Mouse (Mus musculus) liver, embryonic 15.5 days (tissue): ENCODE results near the gene Esp15. TPM values are rescaled to one million over a fixed set of nuclear protein-coding genes. Genes with fewer than 3 reads are reported as not detected.
"Not testable (repeated sequence)": the region's sequence is repeated elsewhere in the genome, so short reads cannot be mapped to it uniquely, and the experiment has no call there.

Source experiments
- ATAC-seq: fragments of 200-750 bp; cut with Nextera tagmentation; 2 replicates; pipeline ENCODE4 v1.8.0; 2017; ENCODE audit warnings: moderate number of reproducible peaks, mild to moderate bottlenecking, moderate library complexity; ENCODE audit not compliant: insufficient read depth
- H3K27ac ChIP-seq: fragments of 300-500 bp; sonication (generic); replicated peaks from 2 replicates; pipeline ENCODE4 v1.5.1; 2015; ENCODE audit warnings: mild to moderate bottlenecking, inconsistent platforms
- H3K27me3 ChIP-seq: fragments of 300-500 bp; sonication (generic); 2 replicates; pipeline ENCODE4 v1.6.1; 2015; ENCODE audit warnings: mild to moderate bottlenecking, inconsistent platforms
- H3K36me3 ChIP-seq: fragments of 300-500 bp; sonication (generic); replicated peaks from 2 replicates; pipeline ENCODE4 v1.6.1; 2015; ENCODE audit warnings: moderate library complexity, mild to moderate bottlenecking, inconsistent platforms
- H3K4me1 ChIP-seq: fragments of 300-500 bp; sonication (generic); replicated peaks from 2 replicates; pipeline ENCODE4 v1.6.1; 2015; ENCODE audit warnings: inconsistent platforms
- H3K4me2 ChIP-seq: fragments of 300-500 bp; sonication (generic); 2 replicates; pipeline ENCODE4 v1.6.1; 2015; ENCODE audit warnings: moderate library complexity, mild to moderate bottlenecking, inconsistent platforms
- H3K4me3 ChIP-seq: fragments of 300-500 bp; sonication (generic); replicated peaks from 2 replicates; pipeline ENCODE4 v1.5.1; 2015; ENCODE audit warnings: mild to moderate bottlenecking, inconsistent platforms
- H3K9ac ChIP-seq: fragments of 300-500 bp; sonication (generic); 2 replicates; pipeline ENCODE4 v1.6.1; 2015; ENCODE audit warnings: moderate library complexity, mild to moderate bottlenecking, inconsistent platforms
- H3K9me3 ChIP-seq: fragments of 300-500 bp; sonication (generic); replicated peaks from 2 replicates; pipeline ENCODE4 v1.6.1; 2016; ENCODE audit warnings: inconsistent platforms
- WGBS: fragments of 180-500 bp; shearing (Covaris S2); methylation state at CpG from one replicate; pipeline ENCODE4 v1.1.7; 2015; ENCODE audit warnings: mixed read lengths; ENCODE audit not compliant: insufficient replicate concordance; 5-methylcytosine and 5-hydroxymethylcytosine counted together
- polyA plus RNA-seq: library from polyadenylated mRNA; unstranded; fragments of >200 nt; fragmentation: Nextera tagmentation; extraction: Ambion mirVana; gene quantifications from 2 replicates; pipeline ENCODE4 v1.2.1, GENCODE M21; 2015

Esp15 gene
- polyA plus RNA-seq: not detected in 2 replicates

DNA sequence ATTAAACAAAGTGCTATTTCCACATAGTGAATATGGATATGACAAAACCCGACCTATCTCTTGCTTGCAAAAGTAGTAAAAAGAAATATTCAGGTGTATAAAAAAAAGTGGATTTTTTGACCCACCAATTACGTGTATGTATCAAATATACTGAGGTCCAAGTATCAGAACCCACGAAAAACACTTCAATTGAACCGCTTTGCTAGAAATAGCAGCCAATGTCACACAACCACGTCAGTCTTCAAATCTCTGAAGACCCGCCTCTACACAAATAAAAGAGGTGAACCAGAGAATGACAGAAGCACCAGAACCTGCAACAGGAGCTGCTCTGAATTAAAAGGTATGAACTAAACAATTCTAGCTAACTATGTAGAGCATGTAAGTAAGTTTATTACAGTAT lies at the start of gene Esp15:
Esp15 (plus strand) TSS at position 301 of the 400 bp plus-strand sequence.
- H3K9me3 ChIP-seq, H3K9ac ChIP-seq, H3K36me3 ChIP-seq, H3K4me1 ChIP-seq, ATAC-seq, H3K4me2 ChIP-seq, H3K27me3 ChIP-seq, H3K4me3 ChIP-seq, H3K27ac ChIP-seq: not testable (repeated sequence)
- WGBS: 50% methylated on average over 6 of the region's 6 CpGs

DNA sequence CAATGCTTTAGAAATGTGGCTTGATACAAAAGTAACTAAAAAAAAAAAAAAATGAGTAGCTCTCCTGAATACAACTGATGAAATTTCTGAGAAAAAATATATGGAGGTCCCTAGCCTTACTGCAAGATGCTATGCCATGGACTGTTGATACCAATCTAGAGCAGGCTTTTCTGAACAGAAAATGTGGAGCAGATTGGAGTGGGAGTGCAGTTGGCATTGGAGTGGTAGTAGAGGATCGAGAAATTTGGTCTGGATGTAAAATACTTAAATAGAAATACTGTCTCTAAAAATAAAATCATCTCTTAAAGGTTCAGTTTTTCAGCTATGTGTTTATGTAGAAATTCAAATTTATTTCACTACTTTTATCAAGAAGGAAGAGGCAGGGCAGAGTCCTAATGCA lies 49.2 kb upstream of the Esp15 start:
- no peaks in the 10 kb centered on the region for H3K4me1 ChIP-seq
- 17% methylated on average over 1 of the region's 1 CpGs for WGBS
- no peak overlapping the region for H3K4me2 ChIP-seq
- H3K36me3 ChIP-seq: no peaks in the 10 kb centered on the region
- H3K4me3 ChIP-seq: no peak overlapping the region
- no peaks in the 10 kb centered on the region for H3K27me3 ChIP-seq
- no peaks in the 10 kb centered on the region for H3K9me3 ChIP-seq
- no peak overlapping the region for H3K9ac ChIP-seq
- H3K27ac ChIP-seq: no peak overlapping the region
- no peak for ATAC-seq

Other genes starting within 250 kb of the Esp15 start
- gene Esp18, start 234.6 kb upstream of the Esp15 start, polyA plus RNA-seq: not detected in 2 replicates
- gene Esp16, start 104.8 kb upstream of the Esp15 start, polyA plus RNA-seq: not detected in 2 replicates